Mouse (Mus musculus) ovary, postnatal 14 days (tissue): Measurements from ENCODE around the gene Dnajc11.

ENCODE experiments used
- DNase-seq: peaks from one replicate; pipeline ENCODE4 v3.0.0; 2022; ENCODE audit warnings: low spot score

Dnajc11 gene

GRCm38 (mm10) chr4:151986650-151987049, 53.2 kb downstream of the Dnajc11 start:
- no peak for DNase-seq

DNA sequence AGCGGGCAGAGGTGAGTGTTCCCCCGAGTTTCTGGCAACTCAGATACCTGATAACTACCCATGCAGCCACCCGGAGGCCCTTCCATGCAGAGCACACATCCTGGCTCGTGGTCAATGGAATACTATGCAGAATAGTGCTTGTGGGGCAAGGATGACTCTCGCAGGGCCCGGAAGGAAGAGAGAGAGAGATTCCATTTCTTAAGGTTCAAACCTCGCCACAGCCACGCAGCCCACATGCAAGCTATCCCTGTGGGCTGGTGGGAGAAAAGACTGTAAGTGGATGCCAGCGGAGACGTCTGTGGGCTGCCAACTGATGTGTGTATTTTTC, 54.5 kb downstream of the Dnajc11 start:
- DNase-seq: no peak

GRCm38 (mm10) chr4:151988342-151989109, 55.0 kb downstream of the Dnajc11 start, which contains the start of gene Thap3:
Thap3 (minus strand) TSS chr4:151988997.
- DNase-seq: peak; percentile 78

GRCm38 (mm10) chr4:151989110-151989488, 55.6 kb downstream of the Dnajc11 start:
- DNase-seq: no peak

GRCm38 (mm10) chr4:151992091-151992490, 58.6 kb downstream of the Dnajc11 start:
- DNase-seq: no peak

DNA sequence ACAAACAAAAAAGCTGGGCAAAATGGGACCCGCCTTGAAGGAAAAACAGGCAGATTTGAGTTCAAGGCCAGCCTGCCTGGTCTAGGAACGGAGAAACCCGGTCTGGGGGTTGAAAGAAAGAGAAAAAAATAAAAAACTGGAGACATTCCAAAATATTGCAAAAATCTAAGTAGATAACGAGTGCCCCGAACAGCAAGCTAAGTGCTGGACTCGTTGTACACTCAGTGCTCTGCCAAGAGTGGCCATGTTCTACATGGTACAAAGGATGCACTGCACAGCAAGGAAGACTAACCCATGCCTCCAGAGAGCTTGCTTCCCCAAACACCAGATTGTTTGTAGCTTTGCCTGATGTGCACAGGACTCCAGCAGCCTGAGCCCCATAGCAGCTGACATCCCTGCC, 59.5 kb downstream of the Dnajc11 start:
- no peak for DNase-seq

- no peak for DNase-seq
These were observed 61.0 kb downstream of the Dnajc11 start for GRCm38 (mm10) chr4:151994228-151995171.

GRCm38 (mm10) chr4:151995371-151996172, 62.1 kb downstream of the Dnajc11 start:
- DNase-seq: no peak

DNA sequence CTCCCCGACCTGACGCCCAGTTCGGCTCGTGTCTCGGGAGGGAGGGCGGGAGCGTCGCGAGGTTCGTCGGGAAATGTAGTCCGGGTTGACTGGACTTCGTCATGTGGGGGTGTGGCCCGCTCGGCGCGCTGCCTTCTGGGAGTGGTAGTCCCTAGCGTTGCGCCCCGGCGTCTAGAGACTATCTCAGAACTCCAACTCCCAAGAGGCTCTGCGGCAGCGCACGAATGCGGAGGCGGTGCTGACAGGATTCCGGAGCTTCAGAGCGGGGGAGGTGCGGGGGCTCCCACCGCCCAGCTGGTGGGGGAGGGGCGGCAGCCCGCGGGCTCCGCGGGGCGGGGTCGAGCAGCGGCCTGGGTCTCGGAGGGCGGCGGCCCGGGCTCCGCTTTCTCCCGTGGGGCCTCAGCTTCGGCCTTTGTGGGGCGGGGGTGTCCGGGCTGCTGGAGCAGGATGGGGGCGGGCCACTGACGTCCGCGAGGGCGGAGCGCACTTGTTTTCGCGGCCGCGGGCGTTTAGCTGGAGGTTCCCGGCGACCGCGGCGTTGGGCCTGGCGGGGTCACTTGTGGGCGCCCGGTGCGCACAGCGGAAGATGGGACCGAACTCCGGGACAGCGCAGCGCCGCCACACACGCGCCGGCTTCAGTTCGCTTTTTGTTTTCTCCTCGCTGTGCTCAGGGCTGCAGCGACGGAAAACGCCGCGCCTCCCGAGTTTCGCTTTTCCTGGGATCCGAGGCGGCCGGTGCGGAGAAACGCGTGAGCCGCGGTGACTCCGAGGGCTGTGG, 62.9 kb downstream of the Dnajc11 start, which contains the start of gene Phf13:
Phf13 (minus strand) TSS at position 86 of the 778 bp plus-strand sequence.
- DNase-seq: peak; percentile 96

GRCm38 (mm10) chr4:151996951-151997222, 63.4 kb downstream of the Dnajc11 start:
- DNase-seq: no peak

- DNase-seq: no peak
These were observed 64.2 kb downstream of the Dnajc11 start for GRCm38 (mm10) chr4:151997701-151998100.

DNA sequence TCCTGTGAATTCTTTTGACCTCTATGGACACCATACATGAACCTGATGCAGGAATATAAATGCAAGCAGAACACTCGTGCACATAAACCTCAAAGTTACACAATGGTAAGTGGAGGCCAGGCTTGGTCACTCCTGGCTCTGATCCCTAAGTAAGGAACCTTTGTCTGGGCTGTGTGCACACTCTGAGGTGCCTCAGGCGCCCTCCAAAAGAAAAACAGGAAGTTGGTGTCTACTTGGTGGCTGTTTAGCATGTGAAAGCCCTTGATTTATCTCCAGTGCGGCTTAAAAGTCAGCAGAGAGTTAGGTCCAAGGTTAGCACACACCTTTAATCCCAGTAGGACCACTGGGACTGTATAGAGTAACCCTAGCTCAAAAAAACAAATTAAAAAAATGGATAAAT, 66.0 kb downstream of the Dnajc11 start:
- no peak for DNase-seq

- DNase-seq: no peak
These were observed 67.4 kb downstream of the Dnajc11 start for GRCm38 (mm10) chr4:152000906-152001305.

- no peak for DNase-seq
These were observed 67.8 kb downstream of the Dnajc11 start for GRCm38 (mm10) chr4:152001335-152001734.

DNA sequence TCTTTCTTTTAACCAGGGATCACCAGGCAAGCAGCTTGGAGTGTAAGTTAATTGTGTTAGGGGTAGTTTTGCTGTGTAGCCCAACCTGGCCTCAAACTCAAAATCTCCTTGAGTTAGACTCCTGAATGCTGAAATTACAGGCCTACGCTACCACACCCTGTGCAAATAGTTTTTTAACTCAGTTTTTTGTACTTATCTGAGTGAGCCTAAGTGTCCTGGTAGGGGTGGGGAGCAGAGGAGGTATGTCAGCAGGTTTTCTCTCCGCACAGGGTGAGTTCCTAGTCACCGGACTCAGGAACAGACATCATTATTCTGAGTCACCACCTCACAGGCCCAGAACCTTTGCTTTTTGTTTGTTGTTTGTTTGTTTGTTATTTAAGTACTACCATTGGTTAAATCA, 68.6 kb downstream of the Dnajc11 start:
- DNase-seq: no peak

- DNase-seq: no peak
These were observed 72.6 kb downstream of the Dnajc11 start for GRCm38 (mm10) chr4:152006137-152006536.

DNA sequence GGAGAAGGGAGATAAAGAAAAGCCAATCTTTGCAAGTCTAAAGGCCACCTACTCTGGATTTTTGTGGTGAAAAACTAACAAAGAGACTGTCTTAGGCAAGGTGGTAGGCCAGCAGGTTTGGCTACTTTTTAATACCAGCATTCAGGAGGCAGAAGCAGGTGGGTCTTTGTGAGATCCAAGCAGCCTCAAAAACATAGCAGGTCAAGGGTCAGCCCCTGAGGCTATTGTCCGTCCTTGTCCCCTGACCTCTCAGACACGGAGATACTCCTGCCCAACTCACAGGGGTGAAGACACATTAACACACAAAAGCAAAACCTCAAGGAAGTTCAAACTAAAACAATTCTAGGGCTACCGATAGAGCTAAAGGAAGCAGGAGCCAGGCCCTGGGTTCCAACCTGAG, 73.3 kb downstream of the Dnajc11 start:
- DNase-seq: no peak

- no peak for DNase-seq
These were observed 74.1 kb downstream of the Dnajc11 start for GRCm38 (mm10) chr4:152007481-152008147.

DNA sequence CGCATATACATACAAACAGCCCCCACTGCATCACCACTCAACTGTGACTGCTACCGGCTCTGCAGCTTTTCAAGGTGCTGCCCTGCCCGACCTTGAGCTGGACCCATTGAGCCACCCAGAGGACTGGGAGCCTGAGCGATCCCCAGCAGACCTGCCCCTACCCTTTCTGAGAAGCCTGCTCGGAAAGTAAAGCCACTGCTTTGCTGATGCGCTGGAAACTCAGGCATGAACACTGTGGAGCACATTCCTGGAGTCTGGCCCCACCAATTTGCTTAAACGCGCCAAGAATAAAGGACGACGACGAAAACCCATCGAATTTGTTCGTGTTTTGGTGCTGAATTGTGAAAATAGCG, 74.6 kb downstream of the Dnajc11 start:
- no peak for DNase-seq

- DNase-seq: peak; percentile 86
These were observed 75.2 kb downstream of the Dnajc11 start, which contains the start of gene Klhl21 for GRCm38 (mm10) chr4:152008622-152009075. Klhl21 (plus strand) TSS chr4:152008803.
